Mouse (Mus musculus) midbrain, embryonic 11.5 days (tissue): ENCODE data around the gene Pusl1. TPM values are rescaled to one million over a fixed set of nuclear protein-coding genes. Genes with fewer than 3 reads are reported as not detected.

Experiments used
- ATAC-seq: fragments of 200-750 bp; cut with Nextera tagmentation; 2 replicates; pipeline ENCODE4 v1.8.0; 2017; ENCODE audit warnings: moderate TSS enrichment, moderate library complexity; ENCODE audit not compliant: low FRiP score
- DNase-seq: peaks from one replicate; pipeline ENCODE4 v3.0.0; 2015; ENCODE audit warnings: low spot score; ENCODE audit errors: missing footprints
- H3K27ac ChIP-seq: fragments of 300-500 bp; sonication (generic); 2 replicates; pipeline ENCODE4 v1.5.1; 2014; ENCODE audit warnings: low read depth, low read length
- H3K27me3 ChIP-seq: fragments of 300-500 bp; sonication (generic); 2 replicates; pipeline ENCODE4 v1.6.1; 2014; ENCODE audit warnings: mild to moderate bottlenecking, low read length, moderate library complexity, mixed read lengths; ENCODE audit not compliant: control insufficient read depth, insufficient read depth
- H3K36me3 ChIP-seq: fragments of 300-500 bp; sonication (generic); 2 replicates; pipeline ENCODE4 v1.6.1; 2014; ENCODE audit warnings: mild to moderate bottlenecking, low read length, moderate library complexity, mixed read lengths; ENCODE audit not compliant: control insufficient read depth, insufficient read depth
- H3K4me1 ChIP-seq: fragments of 300-500 bp; sonication (generic); 2 replicates; pipeline ENCODE4 v1.6.1; 2014; ENCODE audit warnings: low read length; ENCODE audit not compliant: control insufficient read depth, insufficient read depth
- H3K4me2 ChIP-seq: fragments of 300-500 bp; sonication (generic); 2 replicates; pipeline ENCODE4 v1.6.1; 2014; ENCODE audit warnings: mild to moderate bottlenecking, moderate library complexity
- H3K4me3 ChIP-seq: fragments of 300-500 bp; sonication (generic); 2 replicates; pipeline ENCODE4 v1.5.1; 2014; ENCODE audit warnings: low read depth, low read length
- H3K9ac ChIP-seq: fragments of 300-500 bp; sonication (generic); 2 replicates; pipeline ENCODE4 v1.6.1; 2014; ENCODE audit warnings: low read length
- H3K9me3 ChIP-seq: fragments of 300-500 bp; sonication (generic); 2 replicates; pipeline ENCODE4 v1.6.1; 2016; ENCODE audit warnings: low read length; ENCODE audit not compliant: control insufficient read depth
- WGBS: fragments of 180-500 bp; shearing (Covaris S2); extraction: QIAGEN DNeasy Blood & Tissue Kit; methylation state at CpG from one replicate; pipeline ENCODE4 v1.1.7; 2014; 5-methylcytosine and 5-hydroxymethylcytosine counted together
- microRNA-seq: library from miRNA; unstranded; fragments of <30 nt; microRNA quantifications from one replicate; pipeline ENCODE4, GENCODE M21; 2017
- polyA plus RNA-seq: library from polyadenylated mRNA; unstranded; fragments of >200 nt; fragmentation: Nextera tagmentation; extraction: Ambion mirVana; gene quantifications from 2 replicates; pipeline ENCODE4 v1.2.1, GENCODE M21; 2014

The Pusl1 gene
- polyA plus RNA-seq, 1 experiment from 2014 or later = 39.4 TPM

- no peaks in the 10 kb centered on the region for H3K36me3 ChIP-seq
- H3K4me3 ChIP-seq = peak overlapping the region; percentile 39
- no peak overlapping the region for H3K27ac ChIP-seq
- H3K9ac ChIP-seq = peak overlapping the region; percentile 73
- H3K4me2 ChIP-seq = peak overlapping the region; percentile 76
- no peaks in the 10 kb centered on the region for H3K9me3 ChIP-seq
- under 1% methylated on average over 32 of the region's 32 CpGs for WGBS
- peaks cover 22% of the 10 kb centered on the region for H3K4me1 ChIP-seq
- ATAC-seq (peak; percentile 54), DNase-seq (peak; percentile 92)
- peaks cover 7% of the 10 kb centered on the region; the same call in 1 of the 2 replicates for H3K27me3 ChIP-seq
These were observed 50.6 kb downstream of the Pusl1 start for GRCm38 (mm10) chr4:155841003-155841454.

- peak overlapping the region; percentile 76 for H3K4me2 ChIP-seq
- ATAC-seq (peak; percentile 9), DNase-seq (peak; percentile 90)
- H3K9ac ChIP-seq = peak overlapping the region; percentile 73
- no peaks in the 10 kb centered on the region for H3K36me3 ChIP-seq
- WGBS = 9% methylated on average over 8 of the region's 8 CpGs
- no peaks in the 10 kb centered on the region for H3K9me3 ChIP-seq
- H3K4me1 ChIP-seq = peaks cover 22% of the 10 kb centered on the region
- H3K27ac ChIP-seq = peak overlapping the region; percentile 48; the same call in 1 of the 2 replicates
- peaks cover 7% of the 10 kb centered on the region; the same call in 1 of the 2 replicates for H3K27me3 ChIP-seq
- H3K4me3 ChIP-seq = peak overlapping the region; percentile 39
These were observed 51.2 kb downstream of the Pusl1 start for GRCm38 (mm10) chr4:155840076-155841002.

- peak within 1 kb of the TSS; percentile 39 for H3K4me3 ChIP-seq
- DNase-seq (peak; percentile 95), ATAC-seq (peak; percentile 91)
- peak within 1 kb of the TSS; percentile 73 for H3K9ac ChIP-seq
- peaks cover 22% of the 10 kb centered on the region for H3K4me1 ChIP-seq
- 2% methylated on average over 16 of the region's 16 CpGs for WGBS
- H3K4me2 ChIP-seq = peak within 1 kb of the TSS; percentile 76
- no peaks in the 10 kb centered on the region for H3K9me3 ChIP-seq
- H3K36me3 ChIP-seq = no peaks in the 10 kb centered on the region
- peaks cover 7% of the 10 kb centered on the region; the same call in 1 of the 2 replicates for H3K27me3 ChIP-seq
- peak within 1 kb of the TSS; percentile 48 for H3K27ac ChIP-seq
These were observed 52.1 kb downstream of the Pusl1 start, which contains the start of gene Mxra8 for GRCm38 (mm10) chr4:155839483-155839910. Gene Mxra8 (plus strand): TSS chr4:155839680.

- Histone ChIP-seq H3K9ac (no peak overlapping the region; the same call in 1 of the 2 replicates), H3K4me1 (peaks cover 22% of the 10 kb centered on the region), H3K27ac (no peak overlapping the region), H3K36me3 (no peaks in the 10 kb centered on the region), H3K4me2 (no peak overlapping the region), H3K4me3 (no peak overlapping the region), H3K9me3 (no peaks in the 10 kb centered on the region), H3K27me3 (peaks cover 7% of the 10 kb centered on the region; the same call in 1 of the 2 replicates)
- no peak for ATAC-seq
- 59% methylated on average over 8 of the region's 8 CpGs for WGBS
- no peak for DNase-seq
These were observed 53.1 kb downstream of the Pusl1 start for GRCm38 (mm10) chr4:155838187-155839153.

Small RNA genes lying within 50 kb of the gene (microRNA-seq; reads per million reads assigned to microRNA genes)
- gene Gm22991 = not detected

Other genes starting within 250 kb of the Pusl1 start
- gene Gm10563, start 246.4 kb downstream of the Pusl1 start, polyA plus RNA-seq = not detected in 2 replicates
- gene Mmp23, start 238.4 kb downstream of the Pusl1 start, polyA plus RNA-seq = 2.5 and 4.1 TPM in 2 replicates
- 11.8 and 12.8 TPM in 2 replicates for gene Mib2, start 222.6 kb downstream of the Pusl1 start, polyA plus RNA-seq
- gene Fndc10, start 197.4 kb downstream of the Pusl1 start, polyA plus RNA-seq = 1.3 and 1.5 TPM in 2 replicates
- gene Ssu72, start 187.0 kb downstream of the Pusl1 start, polyA plus RNA-seq = 147 and 155 TPM in 2 replicates
- gene Tmem240, start 157.0 kb downstream of the Pusl1 start, polyA plus RNA-seq = 0.69 and 0.96 TPM in 2 replicates
- 84.5 and 84.6 TPM in 2 replicates for gene Atad3a, start 130.7 kb downstream of the Pusl1 start, polyA plus RNA-seq
- gene Vwa1, start 117.1 kb downstream of the Pusl1 start, polyA plus RNA-seq = 9.1 and 9.9 TPM in 2 replicates
- gene Tmem88b, start 105.9 kb downstream of the Pusl1 start, polyA plus RNA-seq = 0.14 and 0.21 TPM in 2 replicates
- not detected in 2 replicates for gene Ankrd65, start 101.3 kb downstream of the Pusl1 start, polyA plus RNA-seq
- gene Mrpl20, start 88.9 kb downstream of the Pusl1 start, polyA plus RNA-seq = 225 and 243 TPM in 2 replicates
- 146 and 157 TPM in 2 replicates for gene Ccnl2, start 79.3 kb downstream of the Pusl1 start, polyA plus RNA-seq
- gene Aurkaip1, start 60.5 kb downstream of the Pusl1 start, polyA plus RNA-seq = 113 and 128 TPM in 2 replicates
- gene Mxra8, start 52.1 kb downstream of the Pusl1 start, polyA plus RNA-seq = 37.7 and 41.9 TPM in 2 replicates
- 8.6 and 10.7 TPM in 2 replicates for gene Dvl1, start 44.4 kb downstream of the Pusl1 start, polyA plus RNA-seq
- gene Tas1r3, start 28.4 kb downstream of the Pusl1 start, polyA plus RNA-seq = 0.34 and 0.59 TPM in 2 replicates
- gene Cptp, start 22.3 kb downstream of the Pusl1 start, polyA plus RNA-seq = 24.7 and 24.8 TPM in 2 replicates
- 102 and 103 TPM in 2 replicates for gene Ints11, start 22.2 kb downstream of the Pusl1 start, polyA plus RNA-seq
- 25.6 and 27.5 TPM in 2 replicates for gene Acap3, start within 50 bp of the Pusl1 start, polyA plus RNA-seq
- 148 and 158 TPM in 2 replicates for gene Ube2j2, start 52.0 kb upstream of the Pusl1 start, polyA plus RNA-seq
- gene C1qtnf12, start 70.5 kb upstream of the Pusl1 start, polyA plus RNA-seq = 19.8 and 20.4 TPM in 2 replicates
- gene B3galt6, start 100.9 kb upstream of the Pusl1 start, polyA plus RNA-seq = 17.2 and 18.8 TPM in 2 replicates
- gene Sdf4, start 101.1 kb upstream of the Pusl1 start, polyA plus RNA-seq = 130 and 136 TPM in 2 replicates
- gene Tnfrsf4, start 122.1 kb upstream of the Pusl1 start, polyA plus RNA-seq = 0.41 and 1.1 TPM in 2 replicates
- gene Tnfrsf18, start 134.4 kb upstream of the Pusl1 start, polyA plus RNA-seq = 0.58 and 0.87 TPM in 2 replicates
- gene Ttll10, start 167.6 kb upstream of the Pusl1 start, polyA plus RNA-seq = 0.15 TPM in 1 of 2 replicates, not detected in the other
- gene 9430015G10Rik, start 218.2 kb upstream of the Pusl1 start, polyA plus RNA-seq = 49.5 and 55.7 TPM in 2 replicates
- gene Rnf223, start 238.7 kb upstream of the Pusl1 start, polyA plus RNA-seq = 0.54 and 0.75 TPM in 2 replicates